Mouse (Mus musculus) embryo, embryonic 9.5 days (tissue): Measurements from ENCODE around the gene Kazald1.

ENCODE experiments used
- DNase-seq: peaks from one replicate; pipeline ENCODE4 v3.0.0-alpha.2; 2017; ENCODE audit errors: extremely low spot score

Gene Kazald1

DNA sequence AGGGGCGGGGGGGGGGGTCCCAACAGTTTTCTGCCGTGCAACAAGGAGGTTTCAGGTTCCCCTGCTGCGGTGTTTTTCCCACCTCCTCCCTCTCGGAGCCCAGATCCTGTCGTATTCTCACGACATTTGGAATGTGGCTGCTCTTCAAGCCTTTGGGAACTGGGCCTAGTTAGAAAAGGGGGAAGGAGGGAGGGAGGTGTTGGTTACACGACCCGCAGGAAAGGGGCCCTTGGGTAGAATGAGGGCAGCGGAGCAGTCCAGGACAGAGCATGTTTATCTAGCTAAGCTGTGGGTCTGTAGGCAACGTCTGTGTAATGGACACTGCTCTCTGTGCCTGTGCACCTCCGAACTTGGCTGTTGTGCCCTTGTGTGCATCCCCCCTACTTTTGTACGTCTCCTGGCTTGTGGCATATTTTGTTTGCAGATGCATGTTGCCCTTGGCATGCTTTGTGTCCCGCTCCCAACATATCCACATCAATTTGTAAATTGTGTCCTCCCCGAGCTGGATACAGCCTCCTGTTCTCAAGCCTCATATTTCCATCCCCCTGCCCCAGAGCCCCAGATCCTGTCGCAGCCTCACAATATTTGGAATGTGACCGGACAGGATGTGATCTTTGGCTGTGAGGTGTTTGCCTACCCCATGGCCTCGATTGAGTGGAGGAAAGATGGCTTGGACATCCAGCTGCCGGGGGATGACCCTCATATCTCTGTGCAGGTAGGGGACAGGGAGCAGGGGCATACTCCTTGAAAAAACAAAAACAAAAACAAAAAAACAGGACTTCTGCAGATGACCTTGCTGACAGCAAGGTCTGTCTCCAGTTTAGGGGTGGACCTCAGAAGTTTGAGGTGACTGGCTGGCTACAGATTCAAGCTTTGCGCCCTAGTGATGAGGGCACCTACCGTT is 3.0 kb downstream of the Kazald1 start:
- no peak for DNase-seq

DNA sequence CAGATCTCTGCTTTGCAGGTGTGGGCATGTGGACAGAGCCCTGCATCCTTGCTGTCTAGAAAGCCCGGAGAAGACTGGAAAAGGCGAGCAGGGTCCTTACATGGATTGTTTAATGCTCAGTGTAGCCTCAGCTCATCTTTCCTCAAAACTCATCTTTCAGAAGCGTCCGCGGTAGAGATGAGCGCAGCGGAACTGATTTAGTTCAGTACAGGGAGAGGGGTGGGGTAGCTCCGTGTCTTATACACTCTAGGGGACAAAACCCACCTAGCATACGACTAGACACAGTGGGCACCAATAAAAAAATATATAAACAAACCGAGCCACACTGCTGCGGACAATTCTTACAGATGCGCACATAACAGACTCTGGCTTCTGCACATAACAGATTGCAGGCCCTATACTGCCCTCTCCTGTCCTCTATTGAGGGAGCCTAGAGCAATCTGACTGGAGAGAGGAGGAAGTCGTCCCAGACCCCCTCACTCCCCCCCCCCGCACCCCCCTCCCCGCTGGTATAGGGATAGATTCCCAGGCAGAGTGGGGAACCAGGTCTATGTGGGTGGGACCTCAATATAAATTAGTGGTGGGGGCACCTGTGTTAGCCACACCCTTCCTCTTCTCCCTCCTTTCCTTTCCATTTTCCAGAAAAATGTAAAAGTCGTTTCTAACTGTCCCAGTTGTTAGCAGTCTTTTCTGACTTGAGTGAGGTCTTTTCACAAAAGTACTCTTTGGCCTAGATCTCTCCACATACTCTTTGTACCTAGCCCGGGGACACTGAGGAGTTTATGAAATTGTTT is 4.1 kb downstream of the Kazald1 start:
- no peak for DNase-seq

DNA sequence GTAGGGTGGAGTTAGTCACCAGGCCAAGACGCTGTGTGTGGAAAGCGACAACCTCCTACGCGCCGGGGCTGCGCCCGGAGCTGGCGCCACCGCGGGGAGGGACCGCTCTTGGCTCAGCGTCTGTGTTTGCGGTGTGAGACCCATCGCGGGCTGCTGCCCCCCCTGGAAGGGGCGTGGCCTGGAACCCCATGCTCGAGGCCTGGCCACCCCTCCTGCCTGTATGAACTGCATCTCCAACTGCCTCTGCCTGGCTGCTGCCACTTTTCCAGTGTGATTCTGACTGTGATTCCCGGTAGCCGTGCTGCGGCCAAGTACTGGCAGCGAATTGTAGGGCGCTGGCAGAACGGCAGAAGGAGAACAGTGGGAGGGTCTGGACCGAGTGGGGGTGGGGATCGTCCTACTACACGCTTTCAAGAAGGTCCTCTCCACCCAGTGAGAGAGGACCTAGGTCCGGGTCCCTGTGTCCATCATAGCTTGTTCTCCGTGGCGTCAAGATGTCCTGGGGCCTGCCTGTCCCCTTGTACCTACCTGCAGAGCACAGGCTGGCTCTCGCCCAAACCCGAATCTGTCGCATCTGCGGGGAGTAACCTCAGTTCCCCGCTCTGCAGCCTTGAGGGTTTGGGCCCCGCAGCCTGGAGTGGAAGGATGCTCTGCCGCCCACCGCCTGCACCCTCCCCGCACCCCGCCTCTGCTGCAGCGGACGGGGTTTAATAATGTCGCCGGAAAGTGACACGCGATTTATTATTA is 4.9 kb downstream of the Kazald1 start:
- DNase-seq = peak; percentile 64

DNA sequence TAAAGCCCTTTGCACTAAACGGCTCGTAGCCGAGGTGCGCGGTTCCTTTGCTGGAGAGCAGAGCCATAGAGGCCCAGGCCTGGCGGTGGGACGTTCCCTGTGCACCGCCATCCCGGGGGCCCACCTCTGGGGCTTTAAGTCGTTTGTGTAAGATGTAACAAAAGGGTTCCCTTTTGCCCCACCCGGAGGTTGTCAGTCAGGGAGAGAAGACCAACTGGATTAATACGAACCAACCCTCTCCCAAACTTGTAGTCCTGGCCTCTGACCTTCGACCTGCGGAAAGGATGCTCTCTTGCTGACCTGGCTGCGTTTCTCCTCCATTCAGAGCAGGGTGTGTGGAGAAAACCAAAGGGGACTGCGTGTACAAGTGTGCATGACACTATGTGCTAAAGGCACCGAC is 5.7 kb downstream of the Kazald1 start:
- DNase-seq = no peak

DNA sequence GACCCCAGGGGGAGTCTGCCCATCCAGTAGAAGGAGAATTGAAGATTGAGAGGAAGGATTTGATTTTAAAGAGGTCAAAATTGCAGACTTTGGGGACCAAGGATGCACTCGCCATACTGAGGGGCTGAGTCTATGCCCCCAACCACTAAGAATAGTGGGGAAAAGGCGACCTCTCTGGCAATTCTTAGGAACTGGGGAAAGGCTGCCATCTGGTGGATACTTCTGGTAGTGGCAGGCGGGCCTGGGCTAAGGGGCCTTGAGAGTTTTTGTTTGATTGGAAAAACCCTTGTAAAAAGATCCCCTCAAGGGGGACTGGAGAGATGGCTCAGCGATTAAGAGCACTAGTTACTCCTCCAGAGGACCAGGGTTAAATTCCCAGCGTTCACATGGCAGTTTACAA is 6.2 kb downstream of the Kazald1 start:
- DNase-seq = peak; percentile 84

DNA sequence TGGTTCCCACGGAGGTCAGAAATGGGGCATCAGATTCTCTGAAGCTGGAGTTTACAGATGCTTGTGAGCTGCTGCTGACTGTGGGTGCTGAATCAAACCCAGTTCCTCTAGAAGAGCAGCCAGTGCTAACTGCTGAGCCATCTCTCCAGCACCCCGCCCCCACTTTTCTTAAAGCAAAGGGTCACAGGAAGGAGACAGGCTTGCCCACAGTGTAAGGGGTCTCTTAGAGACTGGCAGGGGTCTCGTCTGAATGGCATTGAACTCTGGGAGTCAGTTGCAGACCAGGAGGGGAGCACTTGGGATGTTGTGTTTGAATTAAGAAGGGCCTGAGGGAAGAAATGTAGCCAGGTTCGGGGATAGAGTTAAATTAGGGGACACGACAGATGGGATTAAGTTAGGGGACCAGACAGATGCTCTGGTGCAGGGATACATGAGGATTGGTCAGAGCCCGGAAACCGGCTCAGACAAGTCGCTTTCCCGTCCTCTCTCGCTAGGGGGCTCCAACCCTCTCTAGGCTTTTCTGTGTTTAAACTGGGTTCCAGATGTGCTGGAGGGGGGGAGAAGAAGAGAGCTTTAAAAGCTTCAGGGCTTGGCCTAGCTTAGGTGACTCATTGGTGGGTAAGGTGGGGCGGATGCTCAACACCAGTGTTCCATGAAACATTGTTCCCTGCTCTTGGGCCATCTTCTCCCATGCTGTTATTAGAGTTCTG is 7.0 kb downstream of the Kazald1 start:
- peak; percentile 70 for DNase-seq

DNA sequence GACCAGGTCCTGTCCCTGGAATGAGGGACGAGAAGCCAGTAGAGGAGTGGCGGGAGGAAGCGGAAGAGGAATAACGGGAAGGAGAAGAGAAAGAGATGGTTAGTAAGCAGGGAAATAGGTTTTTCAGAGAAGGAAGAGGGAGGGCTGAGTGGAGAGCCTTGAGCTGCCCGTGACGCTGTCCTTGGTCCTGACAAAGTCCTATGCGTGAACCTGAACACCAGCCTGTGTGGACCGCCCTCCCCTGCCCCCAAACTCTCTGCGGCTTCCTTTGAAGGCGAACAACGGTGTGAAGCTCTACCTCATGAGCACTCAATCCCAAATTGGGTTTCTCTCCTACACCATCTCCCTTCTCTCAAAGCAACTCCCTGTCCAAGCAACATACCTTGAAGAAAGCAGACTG is 22.8 kb downstream of the Kazald1 start:
- DNase-seq = peak; percentile 52

DNA sequence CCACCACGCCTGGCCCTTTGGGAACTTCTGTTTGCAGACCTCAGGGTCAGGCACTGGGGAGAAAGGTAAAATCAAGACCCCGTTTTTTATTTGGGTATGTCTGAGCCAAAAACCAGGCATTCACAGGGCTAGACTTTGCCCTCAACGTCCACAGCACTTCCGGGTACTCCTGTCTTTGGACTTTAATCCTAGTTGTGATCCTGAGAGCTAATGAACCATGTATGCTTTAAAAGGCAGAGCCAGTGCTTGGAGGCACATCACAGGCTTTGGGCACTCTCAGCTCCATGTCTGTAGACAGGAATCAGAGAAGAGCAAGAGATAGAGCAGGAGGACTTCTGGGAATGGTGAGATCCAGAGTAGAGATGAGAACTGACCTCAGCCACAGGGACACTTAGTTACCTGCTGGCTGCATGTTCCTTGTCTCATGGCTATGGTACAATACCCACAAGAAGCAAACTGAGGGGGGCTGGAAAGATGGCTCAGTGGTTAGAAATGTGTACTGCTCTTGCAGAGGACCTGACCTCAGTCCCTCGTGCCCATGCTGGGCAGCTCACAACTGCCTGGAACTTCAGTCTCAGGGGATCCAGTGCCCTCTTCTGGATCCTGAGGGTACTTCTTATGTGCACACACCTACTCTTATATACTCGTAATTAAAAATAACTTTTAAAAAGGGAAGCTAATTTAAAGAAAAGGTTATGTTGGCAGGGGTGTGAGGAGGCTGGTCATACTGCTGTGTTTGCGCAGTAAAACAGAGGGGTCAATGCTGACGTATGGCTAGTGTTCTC is 25.6 kb downstream of the Kazald1 start:
- no peak for DNase-seq

DNA sequence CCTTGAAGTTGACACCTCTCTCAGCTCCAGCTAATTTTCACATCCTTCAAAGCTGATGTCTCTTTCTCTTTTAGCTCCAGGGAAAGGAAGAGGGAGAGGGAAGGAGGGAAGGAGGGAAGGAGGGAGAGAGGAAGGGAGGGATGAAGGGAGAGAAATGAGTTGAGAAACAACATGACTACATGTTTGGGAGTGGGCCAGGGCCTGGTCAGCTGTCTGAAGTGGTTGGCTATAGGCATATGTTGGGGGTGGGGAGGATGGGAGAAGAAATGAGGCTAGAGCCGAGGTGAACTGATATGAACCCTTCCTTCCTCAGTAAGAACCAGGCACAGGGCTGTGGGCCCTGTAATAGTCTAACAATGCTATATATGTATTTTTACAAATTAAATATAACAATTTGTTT is 30.6 kb downstream of the Kazald1 start:
- DNase-seq = no peak

DNA sequence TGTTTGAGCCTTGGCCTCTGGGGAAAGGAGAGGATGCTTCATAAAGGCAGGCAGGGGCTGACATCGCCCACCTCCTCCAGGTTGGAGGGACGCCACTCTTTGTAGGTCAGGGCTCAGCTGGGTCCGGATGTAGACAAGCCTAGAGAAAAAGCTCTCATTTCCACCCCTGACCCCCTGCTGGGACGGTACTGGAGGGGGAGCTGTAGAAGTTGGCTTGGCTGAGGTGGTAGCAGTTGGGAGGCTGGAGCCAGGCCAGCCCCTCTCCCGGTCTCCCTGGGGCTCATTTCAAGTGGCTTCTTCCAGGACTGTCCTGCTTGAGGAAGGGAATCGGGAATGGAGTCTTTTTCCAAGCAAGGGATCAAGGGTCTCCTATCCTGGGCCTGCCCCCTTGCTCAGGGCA is 31.6 kb downstream of the Kazald1 start:
- no peak for DNase-seq

DNA sequence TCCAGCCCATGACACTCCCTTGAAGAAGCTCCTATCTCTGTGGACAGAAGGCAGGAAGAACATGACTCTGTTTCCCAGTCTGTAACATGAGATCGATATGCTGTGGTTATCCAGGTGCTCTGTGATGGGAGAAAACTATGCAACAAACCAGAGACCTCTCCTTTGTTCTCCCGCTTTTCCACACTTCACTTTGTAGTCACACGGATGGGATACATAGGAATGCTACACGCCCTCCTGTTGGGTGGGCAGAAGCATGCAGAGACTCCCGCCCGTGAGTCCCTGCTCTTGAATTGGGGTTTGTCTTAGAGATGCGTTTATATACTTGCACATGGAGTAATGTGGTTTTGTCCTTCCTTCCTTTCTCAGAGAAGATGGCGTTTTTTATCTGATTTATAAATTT is 35.6 kb downstream of the Kazald1 start:
- no peak for DNase-seq

DNA sequence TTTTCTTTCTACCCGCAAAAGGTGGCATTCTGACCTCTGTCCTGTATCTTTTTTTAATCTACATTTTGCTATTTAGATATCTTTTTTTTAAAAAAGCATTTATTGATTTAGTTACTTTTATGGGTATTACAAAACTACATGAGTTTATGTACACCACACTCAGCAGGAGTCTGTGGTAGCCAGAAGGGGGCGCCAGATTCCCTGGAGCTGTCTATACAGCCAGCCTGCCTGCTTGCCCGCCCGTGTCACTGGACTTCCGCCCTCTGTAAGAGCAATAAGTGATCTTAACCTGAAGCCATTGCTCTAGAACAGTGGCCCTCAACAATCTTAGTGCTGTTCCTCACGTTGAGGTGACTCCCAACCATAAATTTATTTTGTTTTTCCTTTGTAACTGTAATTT is 37.4 kb downstream of the Kazald1 start:
- DNase-seq = no peak

DNA sequence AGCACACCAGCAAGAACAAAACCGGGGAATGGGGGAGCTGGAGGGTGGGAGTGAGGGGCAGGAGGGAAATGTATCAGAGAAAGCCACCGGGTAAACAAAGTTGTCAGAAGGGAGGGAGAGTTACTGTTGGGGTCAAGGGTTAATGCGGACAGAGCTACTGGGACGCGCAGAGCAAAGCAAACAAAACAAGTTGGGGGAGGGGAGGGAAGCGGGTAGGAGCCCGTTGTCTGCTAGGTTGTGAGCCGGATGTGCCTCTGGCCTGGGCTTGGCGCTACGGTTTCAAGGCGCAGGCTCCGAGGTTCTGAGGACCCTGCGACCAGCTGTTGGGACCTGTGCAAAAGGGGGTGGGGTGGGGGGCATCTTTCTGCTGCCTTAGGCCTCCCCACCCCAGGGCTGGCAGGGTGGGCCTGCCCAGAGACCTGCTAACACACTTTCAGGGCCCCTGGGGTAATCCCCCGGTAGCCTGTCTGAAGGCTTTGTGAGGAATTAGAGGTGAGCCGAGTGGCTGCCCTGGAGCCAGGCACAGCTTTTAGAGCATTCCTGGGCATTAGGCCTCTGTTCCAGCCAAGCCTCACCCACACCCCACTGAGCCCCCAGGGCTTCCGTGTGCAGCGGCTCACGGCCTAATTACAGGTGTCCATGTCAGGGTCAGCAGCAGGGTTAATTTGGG is 38.9 kb downstream of the Kazald1 start:
- peak; percentile 89 for DNase-seq

DNA sequence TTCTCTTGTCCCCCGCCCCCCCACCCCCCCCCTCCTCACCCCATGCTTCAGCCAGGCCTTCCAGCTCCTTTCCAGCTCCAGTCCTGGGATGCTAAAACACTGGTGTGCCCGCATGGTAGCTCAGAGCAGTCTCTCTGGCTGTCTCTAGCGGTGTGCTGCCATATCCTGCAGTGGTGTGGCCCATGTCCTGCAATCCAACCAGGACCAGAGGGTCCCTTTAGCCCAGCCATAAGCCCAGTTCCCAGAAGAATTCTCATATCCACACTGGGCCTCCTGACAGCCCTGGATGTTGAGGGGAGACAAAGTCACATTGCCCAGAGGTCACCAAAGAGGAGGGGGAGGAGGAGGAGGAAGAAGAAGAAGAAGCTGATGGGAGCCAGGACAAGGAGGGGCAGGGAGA is 39.7 kb downstream of the Kazald1 start:
- DNase-seq = peak; percentile 17

DNA sequence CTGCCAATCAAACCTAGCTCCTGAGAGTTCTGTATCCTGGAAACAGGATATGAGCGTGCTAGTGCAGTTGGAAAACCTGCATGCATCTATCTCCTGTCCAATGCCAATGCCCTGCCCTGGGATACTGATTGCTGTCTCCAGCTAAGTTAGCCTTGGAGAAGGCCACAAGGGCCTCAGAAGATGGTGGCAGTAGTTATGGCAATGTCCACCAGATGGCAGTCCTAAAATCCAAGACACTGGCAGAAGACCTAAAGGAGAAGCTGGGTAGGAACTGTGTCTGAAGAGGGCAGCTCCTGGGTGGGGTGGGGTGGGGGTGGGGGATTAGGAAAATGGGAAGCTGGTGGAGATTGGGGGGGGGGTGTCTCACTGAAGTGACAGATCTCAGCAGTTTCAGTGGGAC is 41.8 kb downstream of the Kazald1 start:
- DNase-seq = peak; percentile 39
